Mouse (Mus musculus) heart, adult 11 months (tissue): ENCODE data around the gene Dnal1.
A peak's percentile ranks its signal among the peaks of the same experiment; 100 is the strongest.
"Not testable (repeated sequence)": the region's sequence is repeated elsewhere in the genome, so short reads cannot be mapped to it uniquely, and the experiment has no call there.

ENCODE experiments used
- DNase-seq: peaks from one replicate; pipeline ENCODE4 v3.0.0; 2022

Gene Dnal1

GRCm38 (mm10) chr12:84114153-84114994 lies at the start of gene Dnal1:
Dnal1 (plus strand) TSS chr12:84114366.
- peak; percentile 99 for DNase-seq

- peak; percentile 86 for DNase-seq
Observed at GRCm38 (mm10) chr12:84064621-84065020, 49.5 kb upstream of the Dnal1 start.

GRCm38 (mm10) chr12:84067752-84068151 lies 46.4 kb upstream of the Dnal1 start:
- DNase-seq = peak; percentile 74

GRCm38 (mm10) chr12:84068296-84068695 lies 45.9 kb upstream of the Dnal1 start:
- peak; percentile 74 for DNase-seq

GRCm38 (mm10) chr12:84068986-84069385 lies 45.2 kb upstream of the Dnal1 start, which contains the start of gene Acot5:
Acot5 (plus strand) TSS chr12:84069325.
- DNase-seq = no peak

- DNase-seq = peak; percentile 94
Observed at GRCm38 (mm10) chr12:84069582-84069981, 44.6 kb upstream of the Dnal1 start.

- DNase-seq = peak; percentile 6
Observed at GRCm38 (mm10) chr12:84071696-84072095, 42.5 kb upstream of the Dnal1 start.

- DNase-seq = peak; percentile 73
Observed at GRCm38 (mm10) chr12:84077371-84077990, 36.7 kb upstream of the Dnal1 start.

DNA sequence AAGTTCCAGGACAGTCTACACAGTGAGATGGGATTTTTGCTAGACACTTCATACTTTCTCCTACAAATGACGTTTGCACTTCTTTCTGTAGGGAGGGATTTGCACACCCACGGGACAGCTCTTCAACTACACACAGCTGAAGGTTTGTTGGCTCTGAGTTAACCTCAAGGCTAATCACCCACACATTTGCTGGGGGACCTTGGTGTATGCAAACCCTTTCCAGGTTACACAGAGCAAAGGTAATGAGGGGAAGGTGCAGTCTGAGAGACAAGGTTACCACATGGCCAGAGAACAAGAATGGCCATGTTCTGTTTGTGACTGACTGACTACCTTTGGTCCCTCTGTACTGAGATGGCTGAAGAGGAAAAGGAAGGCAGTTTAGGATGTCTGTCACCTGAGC lies 30.3 kb upstream of the Dnal1 start:
- no peak for DNase-seq

- no peak for DNase-seq
Observed at GRCm38 (mm10) chr12:84084581-84084980, 29.6 kb upstream of the Dnal1 start.

GRCm38 (mm10) chr12:84094666-84095065 lies 19.5 kb upstream of the Dnal1 start:
- DNase-seq = not testable (repeated sequence)

- DNase-seq = peak; percentile 28
Observed at GRCm38 (mm10) chr12:84099605-84100004, 14.6 kb upstream of the Dnal1 start.

GRCm38 (mm10) chr12:84100071-84100470 lies 14.1 kb upstream of the Dnal1 start:
- DNase-seq = peak; percentile 62

GRCm38 (mm10) chr12:84100604-84101492 lies 13.3 kb upstream of the Dnal1 start, which contains the start of gene Acot6:
Acot6 (plus strand) TSS chr12:84100654.
- DNase-seq = peak; percentile 92

DNA sequence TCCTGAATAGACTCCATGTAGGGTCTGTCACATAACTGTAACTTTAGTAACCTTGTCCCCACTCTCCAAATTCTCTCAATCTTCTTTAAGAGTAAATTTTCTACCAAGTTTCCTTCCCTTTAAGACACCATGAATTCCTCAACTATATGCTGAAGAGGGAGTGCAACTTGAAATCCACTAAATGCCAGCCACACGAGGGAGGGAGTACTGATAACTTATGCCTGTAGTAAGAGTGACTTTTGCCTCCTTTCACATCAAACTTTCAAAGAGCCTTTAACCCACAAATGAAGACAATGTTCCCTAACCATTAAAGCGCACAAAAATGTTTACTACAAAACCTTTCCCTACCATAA lies 12.7 kb upstream of the Dnal1 start:
- no peak for DNase-seq

GRCm38 (mm10) chr12:84107012-84107411 lies 7.2 kb upstream of the Dnal1 start:
- DNase-seq = peak; percentile 75

- DNase-seq = peak; percentile 31
Observed at GRCm38 (mm10) chr12:84107692-84108091, 6.5 kb upstream of the Dnal1 start.

DNA sequence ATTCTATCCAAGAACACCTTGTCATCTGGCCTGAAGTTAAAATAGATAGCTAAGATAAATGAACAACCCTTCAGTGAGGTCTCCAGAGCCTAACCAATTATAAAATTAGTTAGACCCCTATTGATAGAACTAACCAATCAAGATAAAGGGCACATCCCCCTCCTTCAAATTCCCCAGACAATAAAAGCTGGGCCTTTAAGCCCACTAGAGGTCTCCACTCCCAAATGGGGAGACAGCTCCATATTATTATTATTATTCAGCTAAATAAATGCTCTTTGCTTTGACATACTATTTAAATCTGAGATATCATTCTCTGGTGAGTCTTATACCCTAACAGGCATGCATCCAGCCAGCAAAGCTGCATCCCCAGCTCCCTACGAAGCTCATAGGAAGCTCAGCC lies 4.2 kb upstream of the Dnal1 start:
- peak; percentile 25 for DNase-seq

DNA sequence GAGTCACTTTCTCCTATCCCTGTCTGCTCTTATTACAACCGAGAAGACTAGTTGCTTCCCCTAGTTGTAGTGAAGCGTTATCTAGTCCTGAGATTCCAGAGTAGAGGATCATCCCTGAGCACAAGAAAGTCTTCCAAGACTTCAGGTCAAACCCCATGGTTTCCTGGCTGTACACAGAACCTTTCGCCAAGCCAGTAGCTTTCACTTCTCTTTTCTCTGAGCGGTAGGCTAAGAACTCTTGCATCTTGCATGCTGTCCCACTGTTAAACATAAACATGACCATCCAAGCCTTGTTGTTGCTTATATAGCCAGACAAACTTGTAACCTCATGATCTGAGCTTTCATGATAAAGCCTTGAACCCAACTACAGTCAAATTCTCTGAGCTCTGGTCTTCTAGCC lies 3.4 kb upstream of the Dnal1 start:
- no peak for DNase-seq

DNA sequence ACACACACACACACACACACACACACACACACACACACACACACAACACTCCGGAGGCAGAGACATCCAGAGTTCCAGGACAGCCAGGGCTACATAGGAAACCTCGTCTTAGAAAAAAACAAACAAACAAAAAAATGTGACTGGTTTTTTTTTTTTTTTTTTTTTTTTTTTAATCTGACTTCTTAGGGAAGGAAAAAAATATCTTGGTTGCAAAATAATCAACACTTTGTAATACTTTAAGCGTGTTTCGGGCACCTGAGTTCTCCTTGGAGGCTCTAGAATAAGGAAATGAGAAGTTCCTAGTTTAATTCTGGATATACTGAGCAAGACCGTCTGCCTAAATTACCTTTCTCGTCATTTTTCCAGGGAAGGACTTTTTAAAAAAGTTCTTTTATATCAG lies 490 bp upstream of the Dnal1 start:
- DNase-seq = no peak

DNA sequence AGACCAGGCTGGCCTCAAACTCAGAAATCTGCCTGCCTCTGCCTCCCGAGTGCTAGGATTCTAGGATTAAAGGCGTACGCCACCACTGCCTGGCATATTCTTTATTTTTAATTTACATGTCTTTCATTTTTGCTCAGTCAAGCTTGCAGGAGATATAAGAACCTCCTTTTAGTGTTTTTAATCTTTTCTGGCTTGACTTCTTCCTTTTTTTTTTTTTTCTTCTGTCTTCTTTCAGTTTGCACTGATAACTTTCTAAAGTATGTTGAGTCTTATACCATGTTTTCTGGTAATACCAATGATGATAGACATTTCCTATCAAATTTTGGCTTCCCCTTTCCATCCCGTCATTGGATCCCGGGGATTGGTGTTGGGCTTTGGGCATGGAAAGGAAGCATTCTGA lies 5.4 kb downstream of the Dnal1 start:
- no peak for DNase-seq

- DNase-seq = no peak
Observed at GRCm38 (mm10) chr12:84125892-84126291, 11.7 kb downstream of the Dnal1 start.

DNA sequence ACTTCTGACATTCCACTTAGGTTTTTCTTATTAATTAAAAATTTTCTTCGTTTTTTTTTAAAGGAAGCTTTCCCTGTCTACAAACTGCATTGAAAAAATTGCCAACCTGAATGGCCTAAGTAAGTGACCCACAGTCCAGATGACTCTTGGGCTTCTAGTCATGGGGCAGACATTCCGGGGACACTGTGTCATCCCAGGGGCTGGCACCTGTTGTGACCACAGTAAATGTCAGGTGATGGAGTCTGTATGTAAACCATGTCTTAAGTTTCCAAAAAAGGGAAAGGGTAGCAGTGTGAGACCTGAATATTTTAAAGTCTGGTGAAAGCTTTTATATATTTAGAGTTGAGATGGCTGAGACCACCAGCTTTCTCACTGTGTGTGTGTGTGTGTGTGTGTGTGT lies 12.7 kb downstream of the Dnal1 start:
- no peak for DNase-seq
